Comparison of ENCODE assay signal across 8 mouse cellular contexts in genomic region chr11:75654471-75655390, GRCm38 (mm10). TPM values are rescaled to one million over a fixed set of nuclear protein-coding genes. Genes with fewer than 3 reads are reported as not detected.
A peak's percentile ranks its signal among the peaks of the same experiment; 100 is the strongest.
DNase-seq lines count a peak whose midpoint lies in the region; ATAC-seq and TF ChIP-seq lines count a peak whose summit lies in the region.

No protein-coding gene starts in this region.

- peak overlapping the region; percentile 99 for H3K4me2 ChIP-seq in forebrain, embryonic 15.5 days (replicated peaks)
- peak overlapping the region; percentile 80 for H3K4me2 ChIP-seq in midbrain, embryonic 11.5 days
- H3K4me2 ChIP-seq in stomach, postnatal 0 days (replicated peaks; ENCODE audit: low read depth): peak overlapping the region; percentile 84

- TF ChIP-seq EP300 in stomach, postnatal 0 days (optimal IDR thresholded peaks at IDR 0.05): no peak

- no peak overlapping the region for H3K27ac ChIP-seq in forebrain, embryonic 15.5 days (replicated peaks)
- no peak overlapping the region for H3K27ac ChIP-seq in midbrain, embryonic 11.5 days (ENCODE audit: low read depth, low read length)
- H3K27ac ChIP-seq in stomach, postnatal 0 days (replicated peaks): peak overlapping the region; percentile 97

- H3K4me1 ChIP-seq in G1E (ENCODE audit: insufficient read depth, low read depth, low read length): peaks cover 76% of the 10 kb centered on the region
- H3K4me1 ChIP-seq in forebrain, embryonic 15.5 days: peaks cover 47% of the 10 kb centered on the region
- H3K4me1 ChIP-seq in midbrain, embryonic 11.5 days (ENCODE audit: control insufficient read depth, insufficient read depth, low read length): peaks cover 20% of the 10 kb centered on the region
- H3K4me1 ChIP-seq in stomach, postnatal 0 days (replicated peaks; ENCODE audit: control insufficient read depth, insufficient read depth): peaks cover 13% of the 10 kb centered on the region

- intact Hi-C loops in left cerebral cortex, postnatal 36 days (cut with DNase I): no loop called here

- no peak for TF ChIP-seq CTCF in G1E (IDR thresholded peaks at IDR 0.05; ENCODE audit: low read depth, low read length)
- no peak for TF ChIP-seq CTCF in stomach, postnatal 0 days (IDR thresholded peaks at IDR 0.05; ENCODE audit: low read depth)

- H3K9ac ChIP-seq in forebrain, embryonic 15.5 days (replicated peaks): no peak overlapping the region
- peak overlapping the region; percentile 55; the same call in 1 of the 2 replicates for H3K9ac ChIP-seq in midbrain, embryonic 11.5 days (ENCODE audit: low read length)
- peak overlapping the region; percentile 61 for H3K9ac ChIP-seq in stomach, postnatal 0 days (ENCODE audit: low read length)

- H3K36me3 ChIP-seq in G1E (replicated peaks): peaks cover 30% of the 10 kb centered on the region
- H3K36me3 ChIP-seq in forebrain, embryonic 15.5 days: no peaks in the 10 kb centered on the region
- H3K36me3 ChIP-seq in midbrain, embryonic 11.5 days (ENCODE audit: control insufficient read depth, insufficient read depth, low read length): no peaks in the 10 kb centered on the region
- H3K36me3 ChIP-seq in stomach, postnatal 0 days (ENCODE audit: control insufficient read depth, insufficient read depth, low read length): peaks cover 9% of the 10 kb centered on the region

- peak overlapping the region; percentile 80 for H3K4me3 ChIP-seq in G1E (ENCODE audit: low read depth, low read length)
- H3K4me3 ChIP-seq in forebrain, embryonic 15.5 days: peak overlapping the region; percentile 51
- H3K4me3 ChIP-seq in midbrain, embryonic 11.5 days (ENCODE audit: low read depth, low read length): peak overlapping the region; percentile 48
- H3K4me3 ChIP-seq in stomach, postnatal 0 days (ENCODE audit: low read depth, low read length): peak overlapping the region; percentile 86

- H3K9me3 ChIP-seq in G1E (replicated peaks): no peaks in the 10 kb centered on the region
- H3K9me3 ChIP-seq in forebrain, embryonic 15.5 days: no peaks in the 10 kb centered on the region
- no peaks in the 10 kb centered on the region for H3K9me3 ChIP-seq in midbrain, embryonic 11.5 days (ENCODE audit: control insufficient read depth, low read length)
- no peaks in the 10 kb centered on the region for H3K9me3 ChIP-seq in stomach, postnatal 0 days (ENCODE audit: control insufficient read depth, low read length)

- peak; percentile 43 for DNase-seq in cerebellum, adult 9-11 months
- DNase-seq in cerebellum, adult 9-10 months: no peak
- DNase-seq in G1E (ENCODE audit: low spot score): peak; percentile 51
- DNase-seq in kidney, postnatal 14 days: peak; percentile 26
- peak; percentile 87 for DNase-seq in midbrain, embryonic 11.5 days (ENCODE audit: low spot score, missing footprints)
- DNase-seq in stomach, postnatal 0 days (ENCODE audit: low spot score): no peak
- no peak for DNase-seq in left cerebral cortex, postnatal 36 days (ENCODE audit: low spot score in 2 of 2)

- WGBS in forebrain, embryonic 15.5 days: 46% methylated on average over 25 of the region's 25 CpGs
- WGBS in midbrain, embryonic 11.5 days: 41% methylated on average over 25 of the region's 25 CpGs
- 49% methylated on average over 25 of the region's 25 CpGs for WGBS in stomach, postnatal 0 days

- H3K27me3 ChIP-seq in G1E (ENCODE audit: insufficient read depth, low read length): no peaks in the 10 kb centered on the region
- peaks cover 18% of the 10 kb centered on the region for H3K27me3 ChIP-seq in forebrain, embryonic 15.5 days
- peaks cover 33% of the 10 kb centered on the region for H3K27me3 ChIP-seq in midbrain, embryonic 11.5 days (ENCODE audit: control insufficient read depth, insufficient read depth, low read length)
- H3K27me3 ChIP-seq in stomach, postnatal 0 days (ENCODE audit: control insufficient read depth, insufficient read depth, low read length): no peaks in the 10 kb centered on the region

- ATAC-seq in G1E (ENCODE audit: extremely low read depth, insufficient number of reproducible peaks, low FRiP score, poor library complexity, severe bottlenecking): no peak
- ATAC-seq in forebrain, embryonic 15.5 days (replicated peaks): no peak
- ATAC-seq in midbrain, embryonic 11.5 days (ENCODE audit: low FRiP score): no peak; the same call in 1 of the 2 replicates
- no peak; the same call in 1 of the 2 replicates for ATAC-seq in stomach, postnatal 0 days (ENCODE audit: low FRiP score, low TSS enrichment)

RNA-seq across cellular contexts. Expression of gene Myo1c, which starts 4.4 kb away (rescaled TPM):
- total RNA-seq in G1E (2014; fragmentation: Nextera tagmentation) (29.3 and 35.0 TPM in 2 replicates), G1E (2017) (23.2 and 24.0 TPM in 2 replicates)
- 25.6 and 38.6 TPM in 2 replicates for polyA plus RNA-seq in G1E (2012)
- 9.2 and 11.1 TPM in 2 replicates for polyA plus RNA-seq in forebrain, embryonic 15.5 days (2015; fragmentation: Nextera tagmentation; extraction: Ambion mirVana)
- 9.8 and 10.2 TPM in 2 replicates for polyA plus RNA-seq in midbrain, embryonic 11.5 days (2014; fragmentation: Nextera tagmentation; extraction: Ambion mirVana)
- polyA plus RNA-seq in stomach, postnatal 0 days (2015; fragmentation: Nextera tagmentation; extraction: Ambion mirVana): 41.8 and 41.9 TPM in 2 replicates
- total RNA-seq in left cerebral cortex, postnatal 36 days (2021): 10 to 100 TPM; 18.0 to 20.7 TPM

RNA-seq across cellular contexts. Expression of gene Inpp5k, which starts 23.9 kb away (rescaled TPM):
- total RNA-seq in G1E (2014; fragmentation: Nextera tagmentation) (42.2 and 56.7 TPM in 2 replicates), G1E (2017) (26.0 and 29.9 TPM in 2 replicates)
- polyA plus RNA-seq in G1E (2012): 29.8 and 40.2 TPM in 2 replicates
- polyA plus RNA-seq in forebrain, embryonic 15.5 days (2015; fragmentation: Nextera tagmentation; extraction: Ambion mirVana): 47.2 and 47.4 TPM in 2 replicates
- polyA plus RNA-seq in midbrain, embryonic 11.5 days (2014; fragmentation: Nextera tagmentation; extraction: Ambion mirVana): 23.7 and 25.6 TPM in 2 replicates
- 19.0 and 22.4 TPM in 2 replicates for polyA plus RNA-seq in stomach, postnatal 0 days (2015; fragmentation: Nextera tagmentation; extraction: Ambion mirVana)
- total RNA-seq in left cerebral cortex, postnatal 36 days (2021): 10 to 100 TPM; 39.1 to 43.1 TPM

RNA-seq across cellular contexts. Expression of gene Crk, which starts 24.3 kb away (rescaled TPM):
- total RNA-seq in G1E (2014; fragmentation: Nextera tagmentation) (44.1 and 45.6 TPM in 2 replicates), G1E (2017) (52.5 and 61.2 TPM in 2 replicates)
- polyA plus RNA-seq in G1E (2012): 98.0 and 129 TPM in 2 replicates
- polyA plus RNA-seq in forebrain, embryonic 15.5 days (2015; fragmentation: Nextera tagmentation; extraction: Ambion mirVana): 125 and 131 TPM in 2 replicates
- polyA plus RNA-seq in midbrain, embryonic 11.5 days (2014; fragmentation: Nextera tagmentation; extraction: Ambion mirVana): 128 and 130 TPM in 2 replicates
- polyA plus RNA-seq in stomach, postnatal 0 days (2015; fragmentation: Nextera tagmentation; extraction: Ambion mirVana): 63.5 and 68.8 TPM in 2 replicates
- total RNA-seq in left cerebral cortex, postnatal 36 days (2021): 100 to 1,000 TPM; 130 to 133 TPM

Comparison
In these comparisons a context has a peak if more than half of its experiments do, and no peak if none do; other contexts are left out.
1. DNase-seq: peak in cerebellum, adult 9-11 months (single experiment), G1E (single experiment), kidney, postnatal 14 days (single experiment) and midbrain, embryonic 11.5 days (single experiment); none in cerebellum, adult 9-10 months (single experiment), stomach, postnatal 0 days (single experiment) and left cerebral cortex, postnatal 36 days (0 of 2).
2. Peak in every context shown above with its lines, with median percentiles within 50 percentile points of each other: H3K4me3 ChIP-seq and H3K4me2 ChIP-seq.